Mouse (Mus musculus) heart, postnatal 36 days (tissue): ENCODE measurements around the gene Gas7. TPM values are rescaled to one million over a fixed set of nuclear protein-coding genes. Genes with fewer than 3 reads are reported as not detected.

Experiments used
- DNase-seq, 2 experiments: peaks; one replicate each; pipeline ENCODE4 v3.0.0; 2021 to 2022
- intact Hi-C: fragments of 180-260 bp; cut with DNase I; formaldehyde crosslinking; loops from one replicate; pipeline ENCODE4 v1.15.1; 2025
- total RNA-seq, 2 experiments: library from RNA; stranded (reverse); gene quantifications; 2 replicates each; pipeline ENCODE4 v1.2.3; 2021

Gene Gas7
- total RNA-seq, 2 experiments from 2014 or later, result 10.2 to 10.3 TPM

DNA sequence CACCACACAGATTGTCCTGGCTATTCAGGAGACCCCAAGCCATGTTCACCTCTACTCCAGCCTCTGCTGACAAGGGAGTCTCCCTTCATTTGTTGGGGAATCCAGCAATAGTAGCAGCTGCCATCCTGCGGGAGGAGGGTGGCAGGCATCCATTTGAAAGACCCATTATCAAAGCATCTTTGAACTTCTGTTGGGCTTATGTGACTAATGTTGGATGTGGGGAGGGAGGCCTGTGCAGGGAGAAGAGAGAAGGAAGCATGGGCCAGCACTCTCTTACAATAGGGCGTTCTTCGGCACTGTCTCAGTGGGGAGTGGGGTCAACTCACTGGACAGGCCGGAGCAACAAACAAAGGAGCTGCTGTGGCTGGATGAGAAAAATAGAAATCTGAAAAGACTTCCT, 110.3 kb downstream of the Gas7 start:
- no peak for DNase-seq

DNA sequence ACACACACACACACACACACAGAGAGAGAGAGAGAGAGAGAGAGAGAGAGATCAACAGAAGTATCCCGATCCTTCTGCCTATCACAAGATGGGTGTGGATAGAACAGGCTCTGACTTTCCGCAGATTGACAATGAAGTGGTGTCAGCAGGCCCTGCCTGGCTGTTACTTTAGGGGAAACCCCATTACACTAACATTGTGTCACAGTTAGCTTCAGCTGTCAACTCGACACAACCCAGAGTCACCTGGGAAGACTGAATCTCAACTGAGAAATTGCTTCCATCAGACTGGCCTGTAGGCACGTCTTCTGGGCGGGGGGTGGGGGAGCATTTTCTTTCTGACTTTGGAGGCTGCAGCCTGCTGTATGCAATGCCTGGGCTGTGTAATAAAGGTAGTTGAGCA, 111.5 kb downstream of the Gas7 start:
- intact Hi-C loops, result no loop called here
- DNase-seq, result no peak

More for the DNA sequence above, 110.3 kb downstream of the Gas7 start:
- intact Hi-C loops, result no loop called here

DNA sequence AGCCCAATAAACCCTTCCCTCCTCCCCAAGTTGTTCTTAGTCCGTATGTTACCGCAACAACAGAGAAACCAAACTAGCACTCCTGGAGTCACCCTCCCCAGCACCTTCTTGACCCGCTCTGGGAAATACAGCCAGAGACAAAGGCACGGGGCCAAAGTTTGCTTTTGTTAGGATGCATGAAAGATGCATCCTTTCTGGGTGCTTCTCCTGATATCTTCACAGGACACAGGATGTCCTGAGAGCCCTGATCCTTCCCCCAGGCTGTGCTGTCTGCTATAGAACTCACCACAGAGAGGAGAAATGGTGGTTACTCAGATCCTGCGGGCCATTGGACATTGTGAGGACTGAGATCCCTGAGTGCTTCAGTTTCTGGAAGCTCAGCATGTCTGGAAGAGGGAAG, 111.9 kb downstream of the Gas7 start:
- intact Hi-C loops, result no loop called here
- no peak for DNase-seq

DNA sequence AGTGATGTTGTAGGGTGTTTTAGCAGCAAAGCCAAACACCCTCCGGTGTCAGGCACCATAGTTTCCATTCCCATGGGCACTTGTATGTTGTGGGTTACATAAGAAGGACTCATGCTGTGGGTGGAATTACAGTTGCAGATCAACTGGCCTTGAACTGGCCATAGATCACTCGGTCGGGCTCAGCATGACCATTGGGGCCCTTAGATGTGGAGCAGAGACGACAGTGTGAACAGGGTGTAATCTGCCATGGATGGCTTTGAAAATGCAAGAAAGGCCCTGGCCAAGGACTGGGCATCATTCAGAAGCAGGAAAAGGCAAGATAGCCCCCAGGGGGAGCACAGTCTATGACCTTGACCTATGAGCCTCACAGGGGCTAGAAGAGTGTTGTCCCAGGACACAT, 112.8 kb downstream of the Gas7 start:
- intact Hi-C loops, result no loop called here
- no peak for DNase-seq

DNA sequence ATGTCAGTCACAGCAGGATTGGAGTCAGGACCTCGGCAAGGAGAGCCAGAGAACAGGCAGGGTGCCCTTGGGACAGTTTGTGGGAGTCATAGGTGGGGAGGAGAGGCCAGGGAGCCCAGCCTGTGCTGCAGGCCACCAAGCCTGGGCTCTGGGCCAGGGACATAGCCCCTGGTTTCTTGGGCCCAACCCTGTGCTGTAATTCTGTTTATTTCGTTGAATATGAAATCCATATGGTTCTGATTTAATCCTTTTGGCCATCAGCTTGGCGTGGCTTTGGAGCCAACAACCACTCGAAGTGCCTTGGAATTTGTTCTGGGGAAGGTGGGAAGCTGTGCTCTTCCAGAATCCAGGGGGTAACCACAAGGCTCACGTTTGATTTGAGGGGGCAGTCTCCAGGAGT, 113.6 kb downstream of the Gas7 start:
- DNase-seq, result no peak
- intact Hi-C loops, result no loop called here

DNA sequence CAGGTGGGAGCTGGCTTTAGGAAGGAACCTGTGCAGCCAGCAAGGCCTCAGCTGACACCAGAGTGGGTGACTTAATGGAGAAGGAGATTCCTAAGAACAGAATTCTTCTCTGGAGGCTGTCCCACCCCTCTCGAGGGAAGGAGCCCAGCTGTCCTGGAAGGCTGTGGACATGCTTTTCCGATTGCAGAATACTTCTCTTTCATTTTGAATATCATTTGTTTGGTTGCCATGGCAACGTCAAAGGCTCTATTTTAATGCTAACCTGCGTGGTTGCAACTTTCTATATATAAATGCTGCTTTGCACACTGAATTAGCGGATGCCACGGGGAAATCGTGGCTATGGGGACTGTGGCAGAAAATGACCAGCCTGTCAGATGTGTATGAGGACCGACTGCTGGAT, 115.7 kb downstream of the Gas7 start:
- intact Hi-C loops, result no loop called here
- peak in 1 of 2 experiments; percentile 30 for DNase-seq

DNA sequence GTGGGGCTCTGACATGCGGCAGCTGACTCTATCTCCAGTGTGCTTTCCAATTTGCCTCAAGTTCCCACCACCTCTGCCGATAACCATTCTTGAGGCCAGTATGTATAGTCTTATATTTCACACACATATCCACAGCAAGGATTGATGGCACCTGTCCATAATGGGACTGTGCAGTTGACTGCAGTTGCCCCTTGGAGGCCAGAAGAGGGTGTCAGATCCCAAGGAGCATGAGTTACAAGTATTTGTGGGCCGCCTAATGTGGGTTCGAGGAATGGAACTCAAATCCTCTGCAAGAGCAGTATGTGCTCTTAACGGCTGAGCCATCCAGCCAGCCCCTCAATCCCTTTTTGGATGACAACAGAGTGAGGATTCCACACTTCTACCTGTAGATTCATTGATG, 119.1 kb downstream of the Gas7 start:
- no peak for DNase-seq
- intact Hi-C loops, result no loop called here

DNA sequence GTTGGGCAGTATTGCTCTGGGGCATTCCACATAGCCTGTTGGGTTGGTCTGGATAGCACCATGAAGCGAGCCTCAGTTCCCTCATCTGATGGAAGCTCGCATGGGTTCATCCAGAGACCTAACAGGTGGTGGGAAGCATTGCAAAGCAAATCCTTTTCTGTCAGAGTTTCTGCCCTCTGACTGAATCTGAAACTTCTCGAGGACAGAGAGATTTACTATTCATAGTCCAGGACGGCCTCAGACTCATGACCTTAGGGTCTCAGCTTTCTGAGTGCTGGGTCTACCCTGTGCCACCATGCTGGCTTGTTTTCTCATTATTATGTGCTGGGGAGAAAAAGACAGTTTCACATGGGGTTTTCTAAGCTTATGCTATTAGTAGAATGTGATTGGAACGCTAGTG, 122.2 kb downstream of the Gas7 start:
- no peak for DNase-seq
- intact Hi-C loops, result no loop called here

DNA sequence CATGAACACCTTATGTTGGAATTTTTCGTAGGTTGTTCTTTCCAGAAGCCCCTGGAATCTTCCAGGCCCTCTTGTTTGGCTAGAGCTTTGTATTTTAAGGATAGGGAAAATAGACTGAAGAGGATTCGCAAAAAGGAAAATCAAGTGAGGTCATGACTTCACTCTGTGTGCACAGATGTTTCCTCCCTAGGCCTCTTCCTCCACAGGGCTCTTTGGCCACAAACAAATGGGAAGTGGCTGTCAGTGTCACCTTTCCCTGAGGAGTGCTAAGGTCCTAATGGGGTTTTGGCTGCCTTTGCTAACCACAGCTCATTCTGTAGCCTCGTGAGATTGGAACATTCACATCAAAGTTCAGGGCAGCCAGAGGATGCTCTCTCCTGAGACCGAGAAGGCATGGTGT, 122.8 kb downstream of the Gas7 start:
- intact Hi-C loops, result no loop called here
- DNase-seq, result no peak

DNA sequence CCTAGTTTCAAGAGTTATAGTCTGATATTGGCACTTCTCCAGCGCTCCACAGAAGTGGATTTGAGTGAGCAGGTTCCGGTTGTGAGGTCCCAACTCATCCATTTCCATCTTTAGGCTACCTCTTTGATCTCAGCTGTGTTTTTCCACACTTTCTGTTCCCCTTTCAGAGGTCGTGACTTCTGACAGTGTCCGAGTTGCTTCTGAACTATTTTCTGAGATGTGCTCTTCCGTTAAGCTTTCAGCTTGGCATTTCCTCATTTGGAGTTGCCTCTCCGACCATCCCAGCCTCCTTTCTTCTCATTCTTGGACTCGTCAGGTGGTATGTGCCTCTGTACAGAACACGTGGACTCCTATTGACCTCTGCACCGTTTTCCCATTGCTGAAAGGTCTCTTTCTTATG, 123.9 kb downstream of the Gas7 start:
- no peak for DNase-seq
- intact Hi-C loops, result no loop called here

DNA sequence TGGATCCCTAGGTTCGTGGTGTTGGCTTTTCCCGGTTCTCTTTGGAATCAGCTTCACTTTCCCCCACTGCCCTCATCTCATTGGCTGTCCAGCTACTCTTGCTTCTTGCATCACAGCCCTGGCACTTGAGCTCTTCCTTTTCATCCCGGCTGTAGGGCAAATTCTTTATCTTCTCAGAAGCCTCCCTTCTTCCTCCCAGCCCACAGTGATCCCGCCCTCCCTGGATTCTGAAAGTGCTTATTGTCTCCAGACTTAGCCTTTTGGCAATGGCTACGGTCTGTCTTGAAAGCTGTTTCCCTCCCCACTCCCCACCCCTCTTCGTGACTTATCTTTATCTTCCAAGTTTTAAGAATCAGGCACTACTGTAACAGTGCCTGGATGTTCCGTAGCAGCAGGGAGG, 126.3 kb downstream of the Gas7 start:
- intact Hi-C loops, result no loop called here
- no peak for DNase-seq

DNA sequence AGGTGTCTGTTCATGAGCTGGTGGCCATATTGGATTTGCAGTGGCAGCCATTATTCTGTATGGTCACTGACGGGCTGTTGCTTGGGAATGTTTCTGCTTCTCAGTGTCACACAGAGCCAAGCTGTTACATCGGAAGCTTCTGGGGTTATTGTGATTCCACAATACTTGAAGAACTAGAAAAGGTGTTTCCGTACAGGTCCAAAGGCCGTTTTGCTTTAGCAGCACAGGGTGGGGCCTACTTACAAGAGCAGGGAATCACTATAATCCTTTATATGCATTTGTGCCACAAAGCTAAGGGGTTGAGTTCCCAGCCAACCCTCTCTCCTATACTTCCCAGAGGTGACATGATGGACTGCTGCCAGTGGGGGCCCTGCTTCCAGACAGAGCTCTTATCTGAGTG, 127.3 kb downstream of the Gas7 start:
- DNase-seq, result no peak
- intact Hi-C loops, result no loop called here

DNA sequence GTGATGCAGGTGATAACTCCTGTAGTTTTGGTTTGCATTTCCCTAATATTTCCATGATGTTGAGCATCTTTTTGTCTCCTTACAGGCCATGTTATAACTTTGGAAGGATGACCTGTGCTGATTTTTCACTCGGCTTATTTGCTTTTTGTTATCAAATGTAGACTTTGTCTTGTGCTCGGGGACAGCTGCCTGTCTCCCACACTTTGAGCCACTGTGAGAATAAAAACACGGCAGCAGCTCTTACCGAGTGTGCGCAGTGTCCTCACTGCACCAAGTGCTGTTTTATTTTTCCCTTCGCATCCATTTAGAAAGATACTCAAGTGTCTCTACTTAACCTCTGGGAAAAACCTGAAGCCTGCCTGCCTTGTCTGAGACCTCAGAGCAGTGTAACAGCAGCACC, 129.8 kb downstream of the Gas7 start:
- intact Hi-C loops, result no loop called here
- no peak for DNase-seq

DNA sequence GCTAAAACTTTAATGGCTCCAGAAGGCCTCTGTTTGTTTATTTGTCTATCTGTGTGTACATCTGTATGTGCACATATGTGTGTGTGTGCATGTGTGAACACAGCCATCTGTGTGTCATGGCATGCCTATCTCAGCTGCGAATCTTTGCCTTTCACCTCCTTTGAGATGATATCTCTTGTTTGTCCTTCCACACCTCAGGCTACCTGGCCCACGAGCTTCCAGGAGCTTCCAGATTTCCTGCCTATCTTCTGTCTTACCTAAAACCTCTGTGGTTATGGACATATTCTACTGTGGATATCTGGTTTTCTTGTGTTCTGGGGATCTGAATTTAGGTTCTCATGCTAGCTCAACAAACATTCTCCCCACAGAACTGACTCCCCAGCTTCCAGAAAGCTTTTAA, 130.4 kb downstream of the Gas7 start:
- DNase-seq, result no peak

DNA sequence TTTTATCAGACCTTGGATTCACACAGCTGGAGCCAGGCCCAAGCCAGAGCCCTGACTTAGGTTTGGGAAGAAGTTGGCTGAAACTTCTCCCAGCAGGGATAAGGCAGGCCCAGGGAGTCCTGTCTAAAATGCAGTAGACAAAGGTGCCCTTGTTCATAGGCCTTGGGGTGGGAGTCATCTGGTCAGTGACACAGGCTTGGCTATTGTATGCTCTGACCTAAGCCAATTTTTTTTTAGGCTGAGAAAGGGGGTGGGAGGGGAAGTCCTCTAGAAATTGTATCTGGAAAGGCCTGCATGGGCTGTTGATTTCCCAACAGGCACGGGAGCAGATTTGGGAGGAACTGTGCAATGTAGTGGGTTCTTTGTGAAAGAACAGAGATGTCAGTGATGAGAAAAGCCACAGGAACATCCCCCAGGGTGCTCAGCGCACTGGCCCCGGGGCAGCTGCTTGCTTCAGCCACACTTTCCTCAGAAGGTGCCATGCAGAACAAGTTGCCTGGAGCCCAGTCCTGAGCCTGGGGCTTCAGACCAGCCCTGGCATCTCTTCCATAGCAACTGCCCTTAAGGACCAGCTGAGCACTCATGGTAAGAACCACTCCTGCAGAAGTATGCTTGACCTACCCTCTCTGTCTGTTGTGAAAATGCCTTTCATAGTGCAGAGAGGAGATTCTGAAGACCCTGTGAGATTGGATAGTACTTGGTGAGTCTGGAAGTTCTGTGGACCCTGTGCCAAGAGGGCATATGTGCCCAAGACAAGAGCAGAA, 131.2 kb downstream of the Gas7 start:
- DNase-seq, result peak; percentile 49 to 54
- intact Hi-C loops, result no loop called here

More for the DNA sequence above, 130.4 kb downstream of the Gas7 start:
- intact Hi-C loops, result no loop called here

DNA sequence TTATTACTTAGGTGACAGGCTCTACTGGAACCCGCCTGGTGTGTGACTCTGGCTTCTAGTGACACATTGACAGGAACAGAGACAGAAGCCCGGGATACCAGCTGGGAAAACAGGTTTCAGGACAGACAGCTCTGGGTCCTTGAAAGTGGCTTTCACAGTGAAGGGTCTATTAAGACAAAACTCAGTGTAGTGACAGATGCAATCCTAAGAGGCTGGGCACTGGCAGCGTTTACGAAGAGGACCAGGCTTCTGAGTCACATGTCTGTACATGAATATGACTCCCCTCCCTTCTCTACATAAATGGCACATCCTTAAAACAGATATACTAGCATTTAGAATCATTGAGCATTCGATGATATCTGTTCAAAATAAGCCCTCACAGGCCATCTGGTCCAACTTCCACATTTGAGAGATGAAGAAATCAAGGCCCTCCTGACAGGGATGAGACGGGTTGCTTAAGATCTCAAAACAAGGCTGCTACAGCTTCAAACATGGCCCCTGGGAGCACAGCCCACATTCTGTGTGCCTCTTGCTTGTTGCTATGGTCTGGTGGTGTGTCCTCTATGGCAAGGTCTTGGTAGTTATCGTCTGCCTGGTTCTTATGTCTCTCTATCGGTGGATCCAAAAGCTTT, 133.1 kb downstream of the Gas7 start:
- DNase-seq, result no peak
- intact Hi-C loops, result no loop called here

DNA sequence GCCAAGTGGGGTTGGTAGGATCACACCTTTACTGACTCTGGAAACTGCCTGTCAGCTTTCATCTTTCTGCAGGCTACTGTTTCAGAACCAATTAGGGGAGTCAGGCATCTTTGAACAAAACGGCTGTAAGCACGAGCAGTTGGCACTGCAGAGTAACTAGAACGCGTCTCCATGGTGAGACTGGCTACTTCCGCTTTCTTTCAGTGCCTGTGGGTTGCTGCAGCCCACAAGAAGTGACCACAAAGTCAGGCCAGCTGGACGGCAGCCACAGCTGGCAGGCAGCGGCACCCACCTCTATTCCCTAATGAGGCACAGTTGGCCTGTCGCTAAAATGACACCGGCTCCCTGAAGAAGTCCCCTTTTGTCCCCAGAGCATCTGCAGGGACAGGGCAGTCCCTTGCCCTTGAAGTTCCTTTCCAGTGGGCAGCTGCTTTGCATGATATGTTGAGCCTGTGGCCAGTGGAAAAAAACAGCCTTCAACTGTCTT, 133.6 kb downstream of the Gas7 start:
- peak; percentile 69 to 73 for DNase-seq
- intact Hi-C loops, result no loop called here

DNA sequence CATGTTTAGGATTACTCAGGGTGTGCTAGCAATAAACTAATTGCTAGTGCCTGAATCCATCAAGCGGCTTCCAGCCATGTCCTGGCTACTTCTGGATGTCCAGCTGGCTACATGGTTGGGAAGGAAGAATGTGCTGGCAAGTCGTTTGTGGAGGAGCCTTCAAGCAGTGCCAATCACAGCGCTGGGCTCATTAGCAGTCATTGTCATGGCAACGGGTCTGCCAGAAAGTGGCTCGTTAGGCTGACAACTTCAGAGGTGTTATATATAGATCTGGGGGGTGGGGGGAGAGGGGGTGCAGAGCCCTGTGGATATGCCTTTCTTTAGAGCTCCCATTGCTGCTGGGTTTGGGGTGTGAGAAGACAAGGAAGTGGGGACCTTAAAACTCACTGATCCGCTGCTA, 141.0 kb downstream of the Gas7 start:
- intact Hi-C loops, result no loop called here
- no peak for DNase-seq

DNA sequence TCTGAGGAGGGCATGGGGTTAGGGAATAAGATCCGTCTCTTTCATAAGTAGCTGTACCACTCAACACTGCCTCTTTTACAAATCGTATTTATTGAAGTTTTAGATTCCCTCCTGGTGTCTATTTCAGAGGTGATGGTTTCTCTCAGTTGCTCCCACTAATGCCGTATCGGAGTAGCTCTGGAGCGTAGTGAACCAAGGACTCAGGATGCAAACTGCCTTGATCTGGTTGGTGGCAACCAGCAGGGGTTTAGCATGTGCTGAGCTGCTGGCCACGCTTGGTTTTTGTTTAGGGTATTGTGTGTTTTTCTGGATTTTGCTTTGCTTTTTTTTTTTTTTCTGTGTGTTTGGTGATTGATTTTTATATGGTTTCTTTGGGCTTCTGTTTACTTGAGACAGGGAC, 141.6 kb downstream of the Gas7 start:
- intact Hi-C loops, result no loop called here

DNA sequence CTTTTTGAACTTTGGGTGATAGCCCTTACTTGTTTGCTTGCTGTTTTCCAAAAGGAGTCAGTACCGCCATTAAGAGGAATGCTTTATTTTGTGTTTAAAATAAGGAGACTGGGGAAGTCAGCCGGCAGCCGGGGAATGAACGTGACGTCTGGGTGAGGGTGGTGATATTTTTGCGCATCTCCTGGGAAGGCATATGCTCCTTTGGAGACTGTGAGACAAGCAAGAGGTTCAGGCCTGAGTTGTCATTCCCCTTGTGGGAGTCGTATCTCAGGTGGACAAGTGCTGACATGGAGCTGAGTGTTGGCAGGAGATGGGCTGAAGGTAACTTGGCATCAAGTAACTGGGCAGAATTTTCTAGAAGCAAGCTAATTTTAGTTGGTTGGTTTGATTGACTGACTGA, 142.2 kb downstream of the Gas7 start:
- intact Hi-C loops, result no loop called here
- DNase-seq, result no peak

More for the DNA sequence above, 141.6 kb downstream of the Gas7 start:
- DNase-seq, result no peak

DNA sequence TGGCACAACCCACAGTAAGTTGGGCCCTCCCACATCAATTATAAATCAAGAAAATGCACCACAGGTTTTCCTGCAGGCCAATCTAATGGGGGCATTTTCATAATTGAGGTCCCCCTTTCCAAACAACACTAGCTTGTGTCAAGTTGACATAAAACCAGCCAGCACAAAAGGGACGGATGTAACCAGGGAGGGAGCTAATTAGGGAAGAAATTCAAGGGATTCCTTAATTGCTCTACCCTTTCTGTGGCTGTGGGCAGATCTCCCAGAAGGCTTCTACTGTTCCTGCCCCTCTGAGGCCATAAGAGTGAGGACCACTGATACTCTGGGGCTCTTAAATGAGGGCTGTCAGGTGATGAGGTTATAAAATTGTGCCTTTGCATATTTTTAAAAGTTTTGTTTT, 143.9 kb downstream of the Gas7 start:
- DNase-seq, result no peak
- intact Hi-C loops, result no loop called here

DNA sequence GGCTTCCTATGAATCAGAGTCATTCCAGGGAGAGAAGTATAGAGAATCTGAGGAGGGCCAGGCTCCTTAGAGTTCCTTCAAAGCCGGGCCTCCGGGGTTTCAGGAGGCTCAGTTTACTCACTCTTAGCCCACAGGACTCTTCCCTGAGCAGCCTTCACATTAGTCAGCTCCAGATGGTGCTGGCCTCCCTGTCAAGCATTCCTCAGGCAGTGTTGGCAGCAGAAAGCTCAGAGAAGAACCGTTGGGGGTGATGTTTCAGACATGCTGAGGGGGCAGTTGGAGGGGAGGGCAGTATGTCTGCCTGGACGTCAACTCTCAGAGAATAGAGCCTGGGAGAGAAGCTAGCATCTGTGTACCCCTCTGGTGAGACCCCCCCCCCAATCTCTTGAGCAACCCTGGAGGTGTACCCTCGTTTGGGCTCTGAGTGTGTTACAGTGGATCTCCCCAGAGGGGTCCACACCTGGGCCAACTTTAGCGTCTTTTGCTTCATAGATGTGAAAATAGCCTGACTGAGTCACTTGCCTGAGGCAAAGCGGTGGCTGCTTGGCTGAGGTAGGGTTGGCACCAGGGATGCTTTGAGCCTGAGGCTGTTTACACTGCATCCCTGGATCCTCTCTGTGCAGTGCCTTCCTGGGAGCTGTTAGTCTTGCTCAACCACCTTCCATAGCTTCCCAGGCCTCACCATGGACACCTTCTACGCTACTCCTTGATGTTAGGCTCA, 145.6 kb downstream of the Gas7 start:
- DNase-seq, result no peak
- intact Hi-C loops, result no loop called here
